Mouse (Mus musculus) brown adipose tissue, adult 24 weeks (tissue): ENCODE measurements around the gene Drc1. TPM values are rescaled to one million over a fixed set of nuclear protein-coding genes. Genes with fewer than 3 reads are reported as not detected.

Experiments used
- H3K27ac ChIP-seq: fragments of 200-500 bp; replicated peaks from 2 replicates; pipeline ENCODE4 v1.5.1; 2012; ENCODE audit warnings: low read depth, mild to moderate bottlenecking, low read length
- H3K4me1 ChIP-seq: fragments of 200-500 bp; 2 replicates; pipeline ENCODE4 v1.6.1; 2012; ENCODE audit warnings: low read length, mixed read lengths; ENCODE audit not compliant: control insufficient read depth, insufficient read depth, insufficient read length
- H3K4me3 ChIP-seq: fragments of 200-500 bp; 2 replicates; pipeline ENCODE4 v1.5.1; 2012; ENCODE audit warnings: low read depth, mild to moderate bottlenecking, low read length, moderate library complexity; ENCODE audit not compliant: insufficient read depth
- polyA plus RNA-seq: library from polyadenylated mRNA; stranded (reverse); fragments of >200 nt; gene quantifications from 2 replicates; pipeline ENCODE4 v1.2.4, GENCODE M21; 2012; ENCODE audit not compliant: missing spikeins, insufficient read depth, insufficient read length

Gene Drc1
- polyA plus RNA-seq, 1 experiment = not detected

GRCm38 (mm10) chr5:30355114-30355513, 73.9 kb downstream of the Drc1 start:
- Histone ChIP-seq H3K27ac (no peak overlapping the region), H3K4me1 (no peaks in the 10 kb centered on the region), H3K4me3 (no peak overlapping the region)

DNA sequence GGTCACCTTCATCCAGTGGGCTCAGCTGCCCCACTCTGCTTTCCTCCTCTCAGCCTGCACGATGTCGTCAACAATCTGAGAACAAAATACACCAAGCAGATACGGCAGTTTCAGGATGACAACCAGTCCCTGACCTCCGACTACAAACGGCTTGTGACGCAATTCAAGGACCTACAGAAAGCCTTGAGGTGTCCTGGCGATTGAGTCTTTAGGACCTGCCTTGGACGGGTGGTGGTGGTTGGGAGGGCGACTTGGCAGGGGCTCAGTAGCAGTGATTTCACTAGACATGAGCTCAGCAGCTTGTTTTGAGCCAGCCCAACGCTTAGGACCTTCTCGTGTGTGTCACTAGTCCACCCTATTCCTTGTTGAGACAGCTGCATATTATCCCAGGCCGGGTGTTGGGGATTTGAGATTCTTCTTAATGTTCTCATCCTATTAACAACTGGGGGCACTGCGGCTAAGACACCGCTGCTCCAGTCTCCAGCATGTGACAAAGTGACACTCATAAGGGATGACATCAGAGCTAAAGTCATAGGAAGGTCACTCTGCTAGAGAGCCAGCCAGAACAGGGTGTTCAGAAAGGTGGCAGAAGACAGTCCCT, 74.5 kb downstream of the Drc1 start:
- H3K4me3 ChIP-seq = no peak overlapping the region

DNA sequence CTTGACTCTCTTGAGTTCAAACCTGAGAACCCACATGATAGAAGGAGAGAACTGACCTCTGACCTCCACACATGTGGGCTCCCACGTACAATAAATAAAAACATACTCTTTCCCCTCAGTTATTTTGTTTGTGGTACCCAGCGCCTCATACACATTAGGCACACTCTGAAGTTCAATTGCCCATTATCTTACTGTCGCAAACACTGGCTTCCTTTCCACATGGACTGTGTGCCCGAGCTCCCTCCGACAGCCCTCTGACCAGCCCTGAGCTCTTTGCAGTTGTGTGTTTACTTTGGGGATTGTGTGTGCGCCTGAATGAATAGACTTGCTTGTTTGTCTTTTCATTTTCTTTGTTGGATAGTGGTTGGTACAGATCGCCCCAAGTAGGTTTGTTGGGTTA, 75.5 kb downstream of the Drc1 start:
- no peaks in the 10 kb centered on the region for H3K4me1 ChIP-seq
- no peak overlapping the region for H3K4me3 ChIP-seq
- no peak overlapping the region for H3K27ac ChIP-seq

More for the DNA sequence above, 74.5 kb downstream of the Drc1 start:
- Histone ChIP-seq H3K4me1 (no peaks in the 10 kb centered on the region), H3K27ac (no peak overlapping the region)

- Histone ChIP-seq H3K27ac (no peak overlapping the region), H3K4me1 (no peaks in the 10 kb centered on the region), H3K4me3 (no peak overlapping the region)
Measured at GRCm38 (mm10) chr5:30358436-30359099, 77.4 kb downstream of the Drc1 start.

- H3K4me1 ChIP-seq = no peaks in the 10 kb centered on the region
- H3K4me3 ChIP-seq = no peak overlapping the region
- H3K27ac ChIP-seq = no peak overlapping the region
Measured at GRCm38 (mm10) chr5:30367405-30367804, 86.2 kb downstream of the Drc1 start.

DNA sequence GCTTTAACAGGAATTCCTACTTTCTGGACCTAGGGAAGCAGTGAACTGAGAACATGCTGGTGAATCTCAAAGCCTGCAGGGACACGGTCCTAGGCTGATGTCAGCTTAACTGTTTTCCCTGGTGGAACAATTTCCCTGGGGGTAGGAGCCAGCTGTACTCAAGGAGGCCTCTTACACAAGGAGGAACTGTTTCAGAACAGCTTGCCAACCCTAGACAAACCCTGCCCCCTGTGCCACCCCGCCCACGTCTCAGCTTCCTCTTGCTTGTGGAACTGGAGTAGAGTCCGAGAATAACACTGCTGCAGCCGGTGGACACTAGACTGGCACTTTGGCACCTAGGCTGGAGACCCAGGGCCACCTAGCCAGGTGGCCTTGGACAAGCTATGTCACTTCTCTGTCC, 88.2 kb downstream of the Drc1 start:
- Histone ChIP-seq H3K4me3 (no peak overlapping the region), H3K27ac (no peak overlapping the region), H3K4me1 (no peaks in the 10 kb centered on the region)

DNA sequence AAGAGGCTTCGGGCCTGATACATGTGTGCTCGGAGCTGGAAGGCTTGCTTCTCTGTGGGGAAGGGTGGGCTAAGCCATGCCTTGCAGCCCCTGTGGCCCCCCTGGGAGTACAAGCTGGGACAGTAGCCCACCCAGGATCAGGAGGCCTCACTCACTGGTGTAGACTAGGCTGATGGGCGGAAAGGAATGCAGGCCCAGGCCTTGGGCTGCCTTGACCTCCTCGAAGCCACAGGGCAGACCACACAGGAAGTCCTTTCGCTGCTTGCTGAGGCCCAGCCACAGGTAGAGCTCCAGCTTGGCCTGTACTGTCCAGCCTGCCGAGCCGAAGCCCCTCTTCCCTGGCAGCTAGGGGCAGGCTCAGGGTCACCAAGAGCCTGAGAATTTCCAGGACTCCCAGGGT, 101.7 kb downstream of the Drc1 start:
- H3K4me1 ChIP-seq = no peaks in the 10 kb centered on the region
- no peak overlapping the region for H3K4me3 ChIP-seq
- no peak overlapping the region for H3K27ac ChIP-seq

GRCm38 (mm10) chr5:30387726-30388125, 106.5 kb downstream of the Drc1 start:
- no peaks in the 10 kb centered on the region for H3K4me1 ChIP-seq
- H3K4me3 ChIP-seq = no peak overlapping the region
- no peak overlapping the region for H3K27ac ChIP-seq

GRCm38 (mm10) chr5:30389836-30390235, 108.6 kb downstream of the Drc1 start:
- H3K4me3 ChIP-seq = no peak overlapping the region
- no peak overlapping the region for H3K27ac ChIP-seq
- no peaks in the 10 kb centered on the region for H3K4me1 ChIP-seq

DNA sequence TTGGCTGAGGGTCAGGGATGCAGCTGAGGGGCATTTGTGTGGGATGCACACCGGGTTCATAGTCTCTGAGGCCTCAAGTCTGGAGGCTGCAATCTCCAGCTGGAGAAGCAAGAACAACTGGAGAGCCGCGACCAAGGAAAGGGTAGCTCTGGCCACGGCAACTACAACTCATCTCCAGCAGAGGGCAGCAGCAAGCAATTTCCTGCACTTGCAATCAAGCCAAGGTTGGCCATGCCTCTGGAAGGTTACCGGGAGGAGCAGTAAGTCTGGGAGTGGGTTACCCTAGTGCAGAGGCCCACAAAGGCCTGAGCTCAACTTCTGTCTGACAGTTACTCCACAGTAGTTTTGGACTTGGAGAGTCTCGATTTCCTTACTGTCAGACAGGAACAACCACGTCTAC, 110.3 kb downstream of the Drc1 start:
- H3K4me3 ChIP-seq = no peak overlapping the region
- H3K27ac ChIP-seq = no peak overlapping the region
- no peaks in the 10 kb centered on the region for H3K4me1 ChIP-seq

DNA sequence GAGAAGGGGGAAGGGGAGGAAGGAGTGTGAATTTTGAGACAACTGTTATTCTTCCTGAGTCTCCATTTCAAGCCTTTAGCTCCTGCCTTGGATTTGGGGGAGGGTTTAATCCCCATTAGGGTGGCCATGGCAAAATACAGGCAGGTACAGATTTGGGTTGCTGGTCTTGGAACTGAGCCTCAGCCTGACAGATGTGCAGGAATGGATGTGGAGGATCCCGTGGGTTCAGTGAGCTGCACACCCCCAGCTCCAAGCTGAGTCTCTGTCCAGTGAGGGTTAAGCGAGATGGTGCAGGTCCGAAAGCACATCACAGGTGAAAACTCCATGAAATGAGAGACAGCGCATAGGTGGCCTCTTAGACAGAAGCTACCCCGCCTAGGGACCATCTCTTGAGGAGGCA, 119.3 kb downstream of the Drc1 start:
- Histone ChIP-seq H3K4me3 (no peak overlapping the region), H3K4me1 (no peaks in the 10 kb centered on the region; the same call in 1 of the 2 replicates), H3K27ac (no peak overlapping the region)

GRCm38 (mm10) chr5:30401165-30401564, 120.0 kb downstream of the Drc1 start:
- Histone ChIP-seq H3K27ac (no peak overlapping the region), H3K4me3 (no peak overlapping the region), H3K4me1 (no peaks in the 10 kb centered on the region; the same call in 1 of the 2 replicates)

DNA sequence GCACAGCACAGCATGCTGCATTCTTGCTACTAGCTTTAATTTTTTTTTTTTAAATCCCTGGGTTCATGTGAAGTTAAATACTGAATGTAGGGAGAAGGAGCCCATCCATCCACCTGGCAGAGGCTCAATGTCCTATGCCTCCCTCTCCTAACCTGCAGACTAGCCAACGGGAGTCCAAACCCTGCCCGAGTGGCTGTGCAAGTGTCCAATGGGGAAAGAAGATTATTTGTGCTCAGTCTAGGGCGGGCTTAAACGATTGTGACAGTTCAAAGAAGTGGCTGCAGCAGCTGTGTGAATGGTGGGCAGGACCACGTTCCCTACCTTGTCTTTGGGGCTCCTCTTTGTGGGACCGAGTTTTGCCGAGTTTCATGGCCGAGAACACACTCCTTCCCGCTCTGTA, 125.7 kb downstream of the Drc1 start:
- no peaks in the 10 kb centered on the region for H3K4me1 ChIP-seq
- H3K4me3 ChIP-seq = no peak overlapping the region
- no peak overlapping the region for H3K27ac ChIP-seq

DNA sequence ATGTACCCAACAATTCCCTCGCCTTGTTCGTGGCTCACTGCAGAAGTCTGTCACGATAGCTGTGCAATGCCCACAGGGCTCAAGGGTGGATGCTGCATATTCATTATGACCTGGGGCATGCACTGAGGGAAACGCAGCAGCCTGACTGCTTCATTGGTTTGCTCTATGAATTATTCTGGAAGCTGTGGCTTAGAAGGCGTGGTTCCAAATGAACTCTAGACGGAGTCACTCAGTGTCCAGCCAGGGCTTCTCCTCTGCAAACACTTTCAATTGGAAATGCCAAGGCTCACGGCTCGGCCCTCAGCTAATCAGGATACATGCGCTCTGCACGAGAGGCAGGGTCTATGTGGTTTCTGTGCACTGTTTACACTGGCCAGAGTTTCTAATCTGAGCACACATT, 130.3 kb downstream of the Drc1 start:
- Histone ChIP-seq H3K4me1 (no peaks in the 10 kb centered on the region), H3K27ac (no peak overlapping the region), H3K4me3 (no peak overlapping the region)

- Histone ChIP-seq H3K4me1 (no peaks in the 10 kb centered on the region), H3K4me3 (no peak overlapping the region), H3K27ac (no peak overlapping the region)
Measured at GRCm38 (mm10) chr5:30415381-30415780, 134.2 kb downstream of the Drc1 start.

DNA sequence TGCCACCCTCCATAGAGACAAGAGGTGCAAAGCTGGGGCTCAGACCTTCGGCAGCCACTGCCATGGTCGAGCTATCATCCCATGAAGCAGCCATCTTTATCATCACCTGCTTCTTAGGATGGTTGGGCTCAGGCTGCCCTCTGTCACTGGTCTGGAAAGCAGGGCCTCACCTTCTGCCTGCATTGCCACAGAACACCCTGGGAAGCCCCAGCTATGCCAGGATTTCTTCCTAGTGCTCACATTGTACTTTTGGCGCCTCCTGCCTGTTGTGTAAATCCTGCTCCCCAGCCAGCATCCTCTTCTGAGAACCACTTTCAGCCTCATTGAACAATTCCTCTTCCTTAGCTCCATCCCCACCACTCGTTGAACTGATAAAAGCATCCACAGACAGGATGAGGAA, 134.7 kb downstream of the Drc1 start:
- H3K4me1 ChIP-seq = no peaks in the 10 kb centered on the region
- H3K27ac ChIP-seq = no peak overlapping the region
- H3K4me3 ChIP-seq = no peak overlapping the region
